Mouse (Mus musculus) WW6 (cell line): ENCODE results near the gene Mex3d.

Source experiments
- DNase-seq: peaks from one replicate; pipeline ENCODE4 v3.0.0-alpha.2; 2013; ENCODE audit warnings: low read depth, low spot score

The Mex3d gene

GRCm38 (mm10) chr10:80412656-80413541 is 25.4 kb upstream of the Mex3d start:
- DNase-seq = no peak

- no peak for DNase-seq
Measured at GRCm38 (mm10) chr10:80407924-80408323, 20.5 kb upstream of the Mex3d start.

GRCm38 (mm10) chr10:80406684-80407501 is 19.4 kb upstream of the Mex3d start, which contains the start of gene Uqcr11:
Uqcr11 (minus strand) TSS chr10:80406830.
- peak; percentile 90 for DNase-seq

DNA sequence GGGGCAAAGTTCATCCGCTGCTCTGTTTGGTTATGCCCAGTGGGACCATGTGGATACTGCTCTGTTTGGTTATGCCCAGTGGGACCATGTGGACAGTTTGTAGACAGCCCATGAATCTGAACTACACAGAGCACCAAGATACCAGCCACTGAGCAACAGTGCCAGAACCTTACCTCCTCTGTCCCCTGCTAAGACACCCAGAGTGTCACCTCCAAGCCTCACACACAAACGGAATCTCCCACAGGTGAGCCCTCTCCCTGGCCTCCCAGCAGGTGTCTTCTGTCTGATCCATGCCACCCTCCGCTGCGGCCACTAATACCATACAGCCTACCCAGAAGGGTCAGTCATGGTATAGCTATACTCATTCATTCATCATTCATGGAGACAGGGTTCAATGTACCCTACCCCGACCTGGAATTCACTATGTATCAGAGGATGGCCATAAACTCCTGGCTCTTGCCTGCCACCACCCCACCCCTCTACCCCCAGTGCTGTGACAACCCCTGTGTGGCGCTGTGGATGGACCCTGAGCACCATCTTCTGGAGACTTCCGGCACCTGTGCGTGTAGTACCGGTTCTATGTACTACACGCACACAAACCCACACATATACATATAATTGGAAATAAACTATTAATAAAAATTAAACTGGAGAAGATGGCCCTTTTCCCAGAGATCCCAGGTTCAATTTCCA is 18.2 kb upstream of the Mex3d start:
- no peak for DNase-seq

DNA sequence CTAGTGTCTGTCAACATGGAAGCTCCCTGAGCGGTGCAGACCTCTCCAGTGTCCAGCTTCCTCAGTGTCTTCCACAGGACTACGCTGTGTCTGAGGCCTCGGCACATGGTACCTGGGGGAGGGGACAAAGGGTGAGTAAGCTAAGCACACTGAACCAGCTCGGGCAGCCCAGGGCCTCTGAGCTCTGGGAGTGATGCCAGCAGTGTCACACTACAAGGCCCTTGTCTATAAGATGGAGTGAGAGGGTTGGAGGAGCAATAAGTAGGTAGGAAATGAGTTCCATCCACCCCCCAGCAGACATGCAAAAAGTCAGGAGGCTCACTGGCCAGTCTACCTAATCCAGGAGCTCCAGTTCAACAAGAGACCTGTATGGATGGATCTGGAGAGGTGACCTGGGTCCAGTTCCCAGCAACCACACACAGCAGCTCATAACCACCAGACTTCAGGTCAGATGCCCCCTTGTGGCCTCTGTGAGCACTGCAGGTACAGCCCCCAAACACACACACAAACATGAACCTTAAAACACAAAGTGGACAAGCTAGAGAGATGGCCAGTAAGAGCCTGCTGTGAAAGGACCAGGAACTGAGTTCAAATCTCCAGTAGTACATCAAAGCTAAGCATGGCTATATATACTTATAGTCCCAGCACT is 15.7 kb upstream of the Mex3d start:
- no peak for DNase-seq

DNA sequence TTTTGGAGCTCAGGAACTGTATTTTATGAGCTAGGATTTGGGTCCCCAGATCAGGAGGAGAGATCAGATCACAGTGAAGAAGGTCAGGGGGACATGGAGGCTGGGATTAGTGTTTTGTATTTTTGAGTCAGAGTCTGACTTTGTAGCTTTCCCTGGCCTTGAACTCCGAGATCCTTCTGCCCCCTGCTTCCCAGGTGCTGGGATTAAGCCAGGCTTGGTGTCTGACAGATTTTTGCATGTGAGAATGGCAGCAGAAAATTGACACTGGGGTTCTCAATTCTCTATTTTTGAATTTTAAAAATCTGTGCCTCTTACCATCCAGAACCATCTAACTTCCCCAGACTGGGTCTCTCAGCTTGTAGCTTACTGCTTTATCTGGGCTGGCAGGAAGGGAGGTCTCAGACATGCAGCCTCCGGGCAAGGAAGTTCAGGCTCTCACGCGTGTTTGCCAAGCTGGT is 13.3 kb upstream of the Mex3d start:
- DNase-seq = no peak

DNA sequence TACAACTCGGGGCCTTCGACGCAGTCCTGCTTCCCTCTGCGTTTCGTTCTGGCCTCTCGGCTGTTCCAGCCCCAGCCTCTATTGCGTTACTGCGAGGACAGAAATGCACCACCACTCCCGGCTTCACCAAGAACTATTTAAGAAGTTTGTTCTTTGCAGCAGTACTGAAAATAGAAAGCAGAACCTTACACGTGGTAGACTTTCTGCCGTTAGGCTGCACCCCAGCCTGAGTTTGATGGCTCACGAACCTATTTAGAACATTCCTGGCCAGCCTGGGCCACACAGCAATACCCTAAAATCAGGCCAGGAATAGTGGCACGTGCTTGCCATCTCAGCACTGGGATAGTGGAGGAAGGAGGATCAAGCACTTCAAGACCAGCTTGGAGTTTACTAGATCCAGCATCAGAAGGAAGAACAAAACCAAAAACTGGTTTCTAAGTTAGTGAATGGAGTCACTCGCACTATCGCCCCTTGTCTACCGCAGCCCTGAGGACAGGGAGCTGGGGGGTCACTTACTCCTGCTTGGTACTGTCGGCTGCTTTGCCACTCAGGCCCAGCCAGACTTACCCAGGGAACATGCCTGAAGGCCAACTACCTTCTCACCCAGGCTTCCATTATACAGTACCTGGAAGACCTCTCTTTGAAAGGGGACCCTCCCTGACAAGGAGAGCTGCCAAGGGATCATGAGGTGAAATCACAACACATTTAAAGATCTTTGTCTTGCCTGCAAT is 12.7 kb upstream of the Mex3d start:
- no peak for DNase-seq

- peak; percentile 98 for DNase-seq
Measured at GRCm38 (mm10) chr10:80399191-80399972, 11.9 kb upstream of the Mex3d start, which contains the start of gene Mbd3. Mbd3 (minus strand) TSS chr10:80399550.

- DNase-seq = peak; percentile 98
Measured at GRCm38 (mm10) chr10:80398719-80399190, 11.3 kb upstream of the Mex3d start.

DNA sequence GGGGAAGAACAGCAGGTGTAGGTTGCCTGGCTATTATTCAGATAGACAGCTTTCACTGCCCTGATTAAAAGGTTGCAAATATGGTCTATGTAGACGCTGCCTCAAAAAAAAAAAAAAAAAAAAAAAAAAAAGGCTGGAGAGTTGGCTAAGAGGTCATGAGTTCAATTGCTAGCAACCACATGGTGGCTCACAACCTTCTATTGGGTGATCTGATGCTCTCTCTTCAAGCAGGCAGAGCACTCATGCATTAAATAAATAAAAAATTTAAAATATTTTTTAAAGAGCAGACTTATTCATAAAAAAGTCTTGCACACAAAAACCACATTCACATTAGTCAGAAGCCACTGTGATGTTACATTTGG is 10.7 kb upstream of the Mex3d start:
- no peak for DNase-seq

DNA sequence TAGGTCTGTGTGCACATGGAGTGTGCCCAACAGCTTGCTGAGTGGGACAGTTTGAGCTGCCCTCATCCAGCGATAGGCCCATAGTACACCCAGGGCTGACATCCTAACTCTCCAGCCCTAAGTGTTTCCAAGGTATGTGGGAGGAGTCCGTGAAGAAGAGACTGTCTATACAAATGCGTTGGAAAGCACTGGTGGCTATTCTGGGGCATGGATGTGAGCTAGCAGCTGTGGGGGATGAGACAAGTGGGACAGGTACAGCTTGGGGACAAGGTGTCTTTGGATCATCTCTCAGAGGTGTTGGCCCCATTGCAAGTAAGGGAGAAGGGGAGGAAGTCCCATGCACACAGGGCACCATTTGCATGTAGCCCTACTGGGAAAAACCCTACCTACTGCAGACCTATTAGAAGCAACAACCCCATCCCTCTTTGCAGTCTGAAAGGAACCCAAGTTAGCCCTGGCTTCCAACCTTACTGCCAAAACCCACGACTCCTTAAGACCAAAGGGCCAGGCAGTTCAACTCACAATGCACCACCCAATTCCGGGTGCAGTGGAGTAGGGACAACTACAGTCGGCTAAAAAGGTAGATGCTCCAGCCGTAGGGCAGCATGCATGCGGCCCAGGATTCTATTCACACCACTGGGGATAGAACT is 10.2 kb upstream of the Mex3d start:
- DNase-seq = no peak

DNA sequence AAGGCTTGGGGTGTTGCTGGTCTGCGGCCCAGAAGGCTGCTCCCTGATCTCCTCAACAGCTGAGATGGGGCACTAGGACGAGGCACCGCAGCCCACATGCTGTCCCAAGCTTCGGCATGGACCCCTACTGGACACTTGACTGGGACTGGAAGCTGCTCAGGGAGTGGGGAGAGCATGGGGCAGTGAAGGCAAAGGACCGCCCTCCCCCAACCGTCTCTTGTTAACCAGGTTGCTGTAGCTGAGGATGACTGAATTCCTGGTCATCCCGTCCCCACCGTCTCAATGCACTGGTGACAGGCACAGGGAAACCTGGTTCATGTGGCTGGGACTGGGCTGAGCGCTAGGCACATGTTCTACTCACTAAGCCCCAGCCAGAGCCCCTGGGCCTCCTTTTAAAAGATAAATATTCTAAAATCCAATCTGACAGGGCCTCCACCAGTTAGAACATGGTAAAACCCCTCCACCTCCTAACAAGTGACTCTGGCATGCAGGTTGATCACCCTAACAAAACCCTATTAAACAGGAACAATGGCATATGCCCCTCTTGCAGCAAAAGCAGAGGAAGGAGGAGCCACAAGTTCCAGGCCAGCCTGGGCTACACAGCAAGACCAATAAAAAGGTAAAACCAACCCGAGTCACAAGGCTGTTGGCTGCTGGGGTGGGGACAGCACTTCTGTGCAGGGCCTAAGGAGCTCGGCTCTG is 9.5 kb upstream of the Mex3d start:
- DNase-seq = no peak

- no peak for DNase-seq
Measured at GRCm38 (mm10) chr10:80395025-80395627, 7.7 kb upstream of the Mex3d start.

DNA sequence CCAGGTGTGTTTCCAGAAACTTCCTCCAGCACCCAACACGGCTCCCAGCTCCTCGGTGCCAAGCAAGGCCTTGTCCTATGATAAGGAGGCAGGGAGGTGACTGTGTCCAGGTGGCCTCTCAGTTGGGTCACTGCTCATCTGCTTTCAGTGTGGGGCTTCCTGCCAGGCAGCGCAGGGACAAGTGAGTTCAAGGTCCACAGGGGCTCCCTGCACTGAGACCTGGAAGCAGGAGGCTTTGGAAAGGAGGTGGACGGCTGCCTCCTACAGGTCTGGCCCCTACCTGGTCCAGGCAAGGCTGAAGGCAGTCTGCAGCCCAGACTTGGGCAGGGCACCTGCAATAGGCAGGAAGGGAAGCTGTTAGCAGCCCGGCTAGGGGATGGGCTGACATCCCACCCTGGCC is 5.2 kb upstream of the Mex3d start:
- no peak for DNase-seq

- DNase-seq = no peak
Measured at GRCm38 (mm10) chr10:80390697-80391096, 3.2 kb upstream of the Mex3d start.

GRCm38 (mm10) chr10:80389185-80389708 is 1.8 kb upstream of the Mex3d start:
- DNase-seq = no peak

DNA sequence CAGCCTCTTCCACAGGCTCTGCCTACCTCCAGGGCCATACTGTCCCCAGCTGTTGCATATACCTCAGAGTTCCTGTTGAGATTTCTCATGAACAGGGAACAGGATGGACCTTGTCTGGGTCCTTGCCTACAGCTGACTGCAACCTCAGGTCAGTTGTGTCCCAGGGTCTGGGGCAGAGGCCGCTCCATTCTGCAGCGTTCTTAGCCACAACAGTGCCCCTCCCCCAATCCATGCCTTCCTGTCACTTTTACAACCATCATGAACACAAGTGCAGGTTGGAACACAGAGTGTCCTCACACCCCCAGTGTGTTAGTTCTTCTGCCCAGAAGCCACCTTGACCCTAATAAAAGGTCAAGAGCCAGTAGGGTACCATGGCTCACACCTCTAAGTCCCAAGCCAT is 1.3 kb upstream of the Mex3d start:
- DNase-seq = no peak
